In genomic region chr5:64696099-64696498, GRCm38 (mm10) we compare ENCODE assay signal across 27 mouse cellular contexts.
DNase-seq lines count a peak whose midpoint lies in the region; ATAC-seq lines count a peak whose summit lies in the region.
"Had no signal": no experiment of that assay in that cellular context is flagged by ENCODE, and none has a peak within 500 bp of the region (broad histone marks: within the 10 kb centered on the region; RNA-seq: fewer than 3 reads in every experiment).

No protein-coding gene starts in this region.

- ATAC-seq in cerebellum, adult (ENCODE audit: insufficient number of reproducible peaks, low FRiP score, low TSS enrichment) = no peak
- ATAC-seq in hindbrain, embryonic 11.5 days (ENCODE audit: low FRiP score) = no peak
- ATAC-seq: forebrain, embryonic 15.5 days; hindbrain, embryonic 16.5 days; inflammation-experienced regulatory T-cells, adult 6 months; intestine, embryonic 16.5 days; Patski had no signal

- H3K4me1 ChIP-seq in hindbrain, embryonic 10.5 days (replicated peaks) = peaks cover 2% of the 10 kb centered on the region
- H3K4me1 ChIP-seq in hindbrain, embryonic 11.5 days (replicated peaks; ENCODE audit: control insufficient read depth, insufficient read depth, low read length) = no peaks in the 10 kb centered on the region
- H3K4me1 ChIP-seq: hindbrain, embryonic 12.5 days had no signal

- H3K27me3 ChIP-seq in hindbrain, embryonic 10.5 days (ENCODE audit: insufficient read depth, poor library complexity, severe bottlenecking) = no peaks in the 10 kb centered on the region
- H3K27me3 ChIP-seq in hindbrain, embryonic 11.5 days (ENCODE audit: control insufficient read depth, insufficient read depth, low read length) = no peaks in the 10 kb centered on the region
- H3K27me3 ChIP-seq: CH12.LX; forebrain, embryonic 15.5 days; heart, embryonic 12.5 days; heart, embryonic 15.5 days; hindbrain, embryonic 12.5 days; Patski had no signal

- intact Hi-C loops in left cerebral cortex, postnatal 4 days (cut with DNase I) = no loop called here

- H3K9ac ChIP-seq in hindbrain, embryonic 11.5 days (ENCODE audit: low read depth, low read length) = no peak overlapping the region
- H3K9ac ChIP-seq: forebrain, embryonic 15.5 days; heart, embryonic 12.5 days; heart, embryonic 15.5 days; hindbrain, embryonic 12.5 days had no signal

- H3K9me3 ChIP-seq in hindbrain, embryonic 10.5 days = no peaks in the 10 kb centered on the region
- H3K9me3 ChIP-seq in hindbrain, embryonic 11.5 days (ENCODE audit: control insufficient read depth, low read length) = no peaks in the 10 kb centered on the region
- H3K9me3 ChIP-seq: forebrain, embryonic 15.5 days; G1E; heart, embryonic 15.5 days; hindbrain, embryonic 12.5 days had no signal

- H3K36me3 ChIP-seq in hindbrain, embryonic 10.5 days = no peaks in the 10 kb centered on the region
- H3K36me3 ChIP-seq in hindbrain, embryonic 11.5 days (ENCODE audit: control insufficient read depth, insufficient read depth, low read length) = no peaks in the 10 kb centered on the region
- H3K36me3 ChIP-seq: forebrain, embryonic 15.5 days; G1E; heart, embryonic 12.5 days; heart, embryonic 15.5 days; hindbrain, embryonic 12.5 days had no signal

- WGBS in hindbrain, embryonic 10.5 days = 85% methylated on average over 14 of the region's 14 CpGs
- 87% methylated on average over 14 of the region's 14 CpGs for WGBS in hindbrain, embryonic 11.5 days

- peak; percentile 53 to 64 for DNase-seq in cerebellum, postnatal 14 days
- no peak for DNase-seq in hindbrain, embryonic 10.5 days (ENCODE audit: low spot score)
- DNase-seq in hindbrain, embryonic 11.5 days (ENCODE audit: low spot score) = no peak
- peak; percentile 51 for DNase-seq in left cerebral cortex, postnatal 4 days
- no peak for DNase-seq in left cerebral cortex, adult 9 months (ENCODE audit: low spot score in 2 of 2)
- DNase-seq in testis, postnatal 10 days (ENCODE audit: low spot score) = peak; percentile 64
- no peak for DNase-seq in testis, postnatal 14 days (ENCODE audit: low spot score)
- DNase-seq: adrenal gland, postnatal 10 days; adrenal gland, postnatal 36 days; B cell, adult 2 months; cerebellum, adult 11-12 months; cerebellum, adult 9-10 months; gastrocnemius, postnatal 25 days; heart, adult 18-20 months; heart, postnatal 10 days; heart, postnatal 36 days had no signal

- no peak overlapping the region for H3K4me2 ChIP-seq in hindbrain, embryonic 11.5 days (replicated peaks; ENCODE audit: low read depth, low read length)
- H3K4me2 ChIP-seq: forebrain, embryonic 15.5 days; heart, embryonic 12.5 days; heart, embryonic 15.5 days; hindbrain, embryonic 12.5 days had no signal

- H3K4me3 ChIP-seq in hindbrain, embryonic 10.5 days = no peak overlapping the region
- H3K4me3 ChIP-seq in hindbrain, embryonic 11.5 days (ENCODE audit: low read depth, low read length) = no peak overlapping the region
- H3K4me3 ChIP-seq: forebrain, embryonic 15.5 days; heart, embryonic 12.5 days; heart, embryonic 15.5 days; hindbrain, embryonic 12.5 days had no signal

- H3K27ac ChIP-seq in hindbrain, embryonic 10.5 days = 0 out of 2 replicates have a peak overlapping the region, but pooled peaks have one; percentile 35
- H3K27ac ChIP-seq in hindbrain, embryonic 11.5 days (ENCODE audit: low read depth, low read length) = no peak overlapping the region
- H3K27ac ChIP-seq: forebrain, embryonic 15.5 days; heart, embryonic 15.5 days; hindbrain, embryonic 12.5 days had no signal

Comparison
In these comparisons a context has a peak if more than half of its experiments do, and no peak if none do; other contexts are left out.
1. DNase-seq: peak in cerebellum, postnatal 14 days (2 of 2), left cerebral cortex, postnatal 4 days (single experiment) and testis, postnatal 10 days (single experiment); none in hindbrain, embryonic 10.5 days (single experiment), hindbrain, embryonic 11.5 days (single experiment), left cerebral cortex, adult 9 months (0 of 2) and testis, postnatal 14 days (single experiment).